Mouse (Mus musculus) layer of hippocampus, postnatal 14 days (tissue): ENCODE data around the gene Fgf15. TPM values are rescaled to one million over a fixed set of nuclear protein-coding genes. Genes with fewer than 3 reads are reported as not detected.

Experiments
- DNase-seq, 2 experiments: peaks; one replicate each; pipeline ENCODE4 v3.0.0; 2021 to 2022; ENCODE audit warnings: low spot score in 2 of 2, mixed read lengths in 1 of 2
- long read RNA-seq, 2 experiments: library from polyadenylated mRNA; stranded (forward); transcript quantifications; one replicate each; pipeline ENCODE4 v2.0.0; 2021
- total RNA-seq, 2 experiments: library from RNA; stranded (reverse); gene quantifications; 2 replicates each; pipeline ENCODE4 v1.2.3; 2021

Gene Fgf15
- total RNA-seq: not detected
- long read RNA-seq, experiment 1: 0 reads
- long read RNA-seq, experiment 2: 0 reads

DNA sequence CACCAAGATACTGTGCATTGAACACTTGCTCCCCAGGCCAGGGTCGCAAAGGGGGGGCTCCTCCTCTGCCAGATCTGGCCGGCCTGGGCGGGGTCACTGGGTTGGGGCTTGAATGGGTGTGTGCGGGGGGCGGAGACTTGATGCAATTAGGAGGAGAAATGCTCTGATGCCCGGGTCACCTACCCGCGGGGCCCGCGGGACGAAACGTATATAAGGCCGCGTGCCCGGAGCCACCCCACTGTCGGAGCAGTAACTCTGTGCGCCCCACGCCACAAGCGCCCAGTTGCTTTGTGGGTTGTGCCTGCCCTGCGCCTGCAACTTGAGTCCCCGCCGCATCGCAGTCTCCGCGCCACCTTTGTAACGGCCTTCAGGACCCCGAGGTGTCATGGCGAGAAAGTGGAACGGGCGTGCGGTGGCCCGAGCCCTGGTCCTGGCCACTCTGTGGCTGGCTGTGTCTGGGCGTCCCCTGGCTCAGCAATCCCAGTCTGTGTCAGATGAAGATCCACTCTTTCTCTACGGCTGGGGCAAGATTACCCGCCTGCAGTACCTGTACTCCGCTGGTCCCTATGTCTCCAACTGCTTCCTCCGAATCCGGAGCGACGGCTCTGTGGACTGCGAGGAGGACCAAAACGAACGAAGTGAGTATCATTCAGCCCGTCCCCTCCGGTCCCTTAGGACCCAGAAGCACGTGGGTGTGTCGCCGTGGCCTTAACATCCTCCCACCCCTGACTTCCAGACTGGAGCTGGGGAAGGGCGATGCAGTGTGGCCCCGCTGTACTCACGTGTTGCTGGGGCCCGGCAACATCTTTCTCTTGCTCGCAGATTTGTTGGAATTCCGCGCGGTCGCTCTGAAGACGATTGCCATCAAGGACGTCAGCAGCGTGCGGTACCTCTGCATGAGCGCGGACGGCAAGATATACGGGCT is at the start of gene Fgf15:
Gene Fgf15 (plus strand): TSS at position 238 of the 925 bp plus-strand sequence.
- no peak for DNase-seq

DNA sequence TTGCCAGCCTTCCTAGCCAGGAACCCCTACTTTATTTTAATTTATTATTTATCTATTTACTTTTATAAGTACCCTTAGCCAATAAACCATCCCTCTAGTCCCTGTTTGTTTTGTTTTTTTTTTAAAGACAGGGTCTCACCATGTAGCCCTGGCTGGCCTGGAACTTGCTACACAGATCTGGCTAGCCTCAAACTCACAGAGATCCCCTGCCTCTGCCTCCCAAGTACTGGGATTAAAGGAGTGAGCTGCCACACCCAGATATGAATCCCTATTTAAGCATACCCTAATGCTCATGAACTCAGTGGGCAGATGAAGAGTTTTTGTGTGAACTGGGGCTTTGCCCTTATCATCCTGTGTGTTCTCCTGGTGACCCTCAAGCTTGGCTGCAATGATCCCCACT is 49.3 kb upstream of the Fgf15 start, which contains the start of gene Fgf4:
Gene Fgf4 (plus strand): TSS at position 301 of the 400 bp plus-strand sequence.
- DNase-seq: no peak

DNA sequence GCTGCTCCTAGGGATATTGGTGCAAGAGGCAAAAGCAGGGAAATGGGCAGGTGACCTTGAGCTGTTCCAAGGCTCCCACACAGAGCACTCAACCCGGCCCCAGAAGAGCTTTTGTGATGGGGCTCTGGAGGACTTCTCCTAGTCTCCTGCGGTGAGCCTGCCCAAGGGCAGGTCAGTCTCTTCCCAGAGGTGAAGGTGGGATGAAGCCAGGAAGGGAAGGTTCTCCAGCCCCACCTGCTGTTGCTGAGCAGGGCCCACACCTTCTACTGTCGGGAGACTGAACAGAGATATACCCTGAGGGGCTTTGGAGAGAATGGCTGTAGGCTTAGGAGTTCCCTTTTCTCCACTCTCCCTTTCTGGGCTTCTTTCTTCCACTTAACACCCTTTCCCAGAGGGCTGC is 45.0 kb upstream of the Fgf15 start:
- no peak for DNase-seq

DNA sequence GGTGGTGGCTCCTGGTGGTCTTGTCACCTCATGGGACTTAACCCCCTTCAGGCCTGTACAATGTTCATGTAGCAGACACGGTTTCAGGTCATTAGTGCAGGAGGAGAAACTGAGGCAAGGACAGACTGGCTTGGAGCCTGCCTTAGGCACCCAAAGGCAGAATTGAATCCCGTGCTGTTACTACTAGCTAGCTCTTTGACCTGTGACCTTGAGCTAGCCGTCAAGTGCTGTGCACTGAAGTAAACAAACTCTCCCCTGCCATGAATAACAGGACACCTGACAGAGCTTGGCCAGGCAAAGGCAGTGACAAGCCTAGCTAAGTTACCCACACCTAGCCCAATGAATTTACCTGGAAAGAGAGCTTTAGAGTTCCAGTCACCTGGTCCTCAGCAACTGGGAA is 41.4 kb upstream of the Fgf15 start:
- no peak for DNase-seq

DNA sequence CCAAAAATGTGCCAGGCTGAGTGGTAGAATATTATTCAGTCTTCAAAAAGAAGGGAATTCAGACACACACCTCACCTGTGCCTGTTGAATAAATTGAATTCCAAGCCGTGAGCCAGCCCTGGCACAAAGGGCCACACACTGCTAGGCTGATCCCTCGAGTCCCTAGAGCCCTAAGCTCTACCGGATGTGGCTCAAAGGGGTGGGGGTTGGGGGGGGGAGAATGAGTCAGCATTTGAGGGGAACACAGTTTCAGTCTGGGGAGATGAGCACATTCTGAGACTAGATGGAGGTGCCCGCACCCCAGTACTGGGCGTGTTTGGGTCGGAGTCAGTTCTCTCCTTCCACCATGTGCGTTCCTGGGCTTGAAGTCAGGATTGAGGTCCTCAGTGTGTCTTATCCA is 39.2 kb upstream of the Fgf15 start:
- DNase-seq: no peak

DNA sequence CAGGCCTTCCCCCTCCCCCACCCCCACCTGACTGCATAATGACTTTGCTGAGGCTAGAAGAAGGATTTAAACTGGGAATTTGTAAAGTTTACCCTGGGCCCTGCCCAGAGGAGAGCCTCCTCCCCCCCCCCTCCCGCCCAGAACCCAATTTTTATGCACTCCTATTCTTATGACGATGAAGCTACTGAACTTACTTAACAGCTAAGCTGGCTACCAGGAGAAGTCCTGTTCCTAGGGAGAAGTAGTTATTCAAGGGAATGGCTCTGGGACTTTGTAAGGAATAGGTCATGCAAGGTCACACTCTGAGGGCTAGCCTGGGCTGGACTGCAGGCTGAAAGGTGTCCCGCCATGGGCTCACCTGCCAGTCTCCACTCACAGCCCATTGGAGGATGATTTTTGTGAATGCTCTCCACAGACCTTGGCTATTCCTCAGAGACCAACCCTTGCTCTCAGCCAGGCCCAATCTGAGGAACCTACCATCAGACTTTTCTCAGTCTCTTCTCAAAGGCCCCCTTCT is 38.4 kb upstream of the Fgf15 start:
- DNase-seq: no peak

DNA sequence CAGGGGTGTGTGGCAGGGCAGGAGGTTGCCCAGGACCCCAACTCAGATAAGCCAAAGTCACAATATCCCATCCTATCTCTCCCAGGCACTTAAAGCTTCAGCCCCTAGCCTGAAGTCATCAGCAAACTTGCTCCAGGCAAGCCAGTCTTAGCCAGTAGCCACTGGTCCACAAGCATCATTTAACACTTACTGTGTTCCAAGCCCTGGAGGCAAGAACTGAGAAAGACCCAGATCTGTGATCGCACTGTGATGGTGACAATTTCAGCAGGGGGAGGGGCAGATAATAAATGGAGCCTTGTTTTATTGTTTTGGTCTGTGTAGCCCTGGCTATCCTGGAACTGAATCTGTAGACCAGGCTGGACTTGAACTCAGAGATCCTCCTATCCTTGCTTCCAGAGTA is 37.6 kb upstream of the Fgf15 start:
- no peak for DNase-seq

DNA sequence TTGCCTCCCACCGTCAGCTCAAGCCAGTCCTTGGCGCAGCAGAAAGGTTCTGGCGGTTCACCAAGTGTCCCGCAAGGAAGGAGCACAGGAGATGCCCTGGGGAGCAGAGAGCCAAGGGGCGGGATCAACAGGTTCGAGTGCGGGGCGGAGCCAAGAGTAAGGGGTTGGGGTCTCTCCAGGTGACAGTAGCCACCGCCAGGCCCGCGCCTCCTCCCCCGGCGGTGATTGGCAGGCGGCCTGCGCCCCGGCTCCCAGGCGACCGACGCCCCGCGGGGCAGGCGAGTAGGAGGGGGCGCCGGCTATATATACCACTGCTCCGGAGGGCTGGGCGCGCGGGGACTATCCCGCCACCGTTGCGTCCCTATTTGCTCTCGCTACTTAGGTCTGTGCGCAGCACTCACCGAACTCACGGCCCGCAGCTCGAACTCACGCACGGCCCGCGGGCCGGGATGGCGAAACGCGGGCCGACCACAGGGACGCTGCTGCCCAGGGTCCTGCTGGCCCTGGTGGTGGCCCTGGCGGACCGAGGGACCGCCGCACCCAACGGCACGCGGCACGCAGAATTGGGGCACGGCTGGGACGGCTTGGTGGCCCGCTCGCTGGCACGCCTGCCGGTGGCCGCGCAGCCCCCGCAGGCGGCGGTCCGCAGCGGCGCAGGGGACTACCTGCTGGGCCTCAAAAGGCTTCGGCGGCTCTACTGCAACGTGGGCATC is 35.1 kb upstream of the Fgf15 start:
- DNase-seq: no peak

DNA sequence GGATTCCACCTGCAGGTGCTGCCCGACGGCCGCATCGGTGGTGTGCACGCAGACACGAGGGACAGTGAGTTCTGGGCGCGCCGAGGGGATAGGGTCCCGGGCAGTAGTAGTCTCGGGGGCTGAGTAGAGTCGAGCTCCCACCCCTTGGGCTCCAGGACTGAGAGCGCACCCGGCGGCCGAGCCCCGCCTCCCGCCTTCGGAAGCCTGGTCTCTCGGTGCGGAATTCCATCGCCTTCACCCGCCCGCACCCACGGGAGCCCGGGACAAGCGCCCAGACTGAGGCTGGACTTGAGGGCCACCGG is 34.6 kb upstream of the Fgf15 start:
- no peak for DNase-seq

DNA sequence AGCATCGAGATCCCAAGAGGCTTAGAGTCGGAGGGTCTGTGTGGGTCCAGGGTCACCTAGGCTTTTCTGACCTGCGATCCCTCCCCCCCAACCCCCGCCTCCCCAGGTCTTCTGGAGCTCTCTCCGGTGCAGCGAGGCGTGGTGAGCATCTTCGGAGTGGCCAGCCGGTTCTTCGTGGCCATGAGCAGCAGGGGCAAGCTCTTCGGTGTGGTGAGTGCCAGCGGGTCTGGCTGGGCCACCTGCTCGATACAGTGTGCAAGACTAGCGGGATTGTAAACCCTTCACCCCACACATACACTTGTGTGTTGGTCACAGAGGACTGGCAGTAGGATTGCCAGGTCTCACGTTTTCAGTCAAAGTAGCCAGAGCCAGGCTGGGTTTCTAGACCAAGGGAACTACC is 34.2 kb upstream of the Fgf15 start:
- DNase-seq: no peak

DNA sequence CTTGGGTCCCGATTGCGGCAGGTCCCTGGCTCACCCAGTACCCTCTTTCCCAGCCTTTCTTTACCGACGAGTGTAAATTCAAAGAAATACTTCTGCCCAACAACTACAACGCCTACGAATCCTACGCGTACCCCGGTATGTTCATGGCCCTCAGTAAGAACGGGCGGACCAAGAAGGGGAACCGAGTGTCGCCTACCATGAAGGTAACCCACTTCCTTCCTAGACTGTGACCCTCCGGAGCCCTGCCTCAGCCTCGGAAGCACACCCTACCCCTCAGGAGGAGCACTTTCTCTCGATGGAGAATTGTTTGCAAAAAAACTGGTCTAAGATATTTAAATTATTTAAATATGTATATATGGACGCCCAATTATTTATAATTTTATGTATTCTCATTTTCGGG is 33.6 kb upstream of the Fgf15 start:
- DNase-seq: no peak

DNA sequence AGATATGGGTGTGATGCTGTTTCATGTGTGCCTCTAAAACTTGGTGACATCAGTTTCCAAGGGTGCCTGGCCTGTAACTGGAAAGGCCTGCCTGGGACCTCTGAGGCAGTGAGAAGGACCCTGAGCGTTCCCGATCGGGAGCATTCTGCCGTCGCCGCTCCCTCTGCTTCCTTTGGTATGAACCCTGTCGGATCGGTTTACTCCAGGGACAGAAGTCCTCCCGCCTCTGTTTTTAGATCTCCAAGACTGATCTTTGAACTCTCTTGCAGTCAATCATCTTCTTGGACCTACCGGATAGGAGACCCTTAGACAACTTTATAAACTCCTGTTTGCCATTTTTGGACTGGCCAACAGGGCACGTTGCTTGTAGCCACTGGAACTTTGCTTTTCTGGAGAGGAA is 33.1 kb upstream of the Fgf15 start:
- DNase-seq: no peak

DNA sequence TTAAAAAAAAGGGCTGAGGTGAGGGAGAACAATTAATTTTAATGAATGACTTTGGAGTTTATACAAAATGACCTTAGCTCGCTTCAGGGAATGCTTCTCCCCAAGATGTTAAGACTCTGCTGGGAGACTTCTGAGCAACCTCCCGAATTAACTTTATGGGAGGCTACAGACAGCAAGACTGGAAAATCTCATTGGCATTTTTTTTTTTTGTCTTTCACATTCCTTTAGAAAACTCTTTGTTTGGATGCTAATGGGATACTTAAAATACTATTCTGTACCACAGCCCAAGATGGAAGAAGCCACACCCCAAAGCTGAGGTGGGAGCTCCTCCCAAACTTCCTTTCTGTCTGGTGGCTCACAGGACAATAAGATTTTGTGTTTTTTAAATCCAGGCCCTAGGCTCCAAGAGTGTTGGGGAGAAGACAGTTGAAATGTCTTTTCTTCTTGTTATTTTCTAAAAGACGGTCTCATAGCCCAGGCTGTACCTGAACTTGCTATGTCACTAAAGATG is 32.1 kb upstream of the Fgf15 start:
- DNase-seq: no peak

DNA sequence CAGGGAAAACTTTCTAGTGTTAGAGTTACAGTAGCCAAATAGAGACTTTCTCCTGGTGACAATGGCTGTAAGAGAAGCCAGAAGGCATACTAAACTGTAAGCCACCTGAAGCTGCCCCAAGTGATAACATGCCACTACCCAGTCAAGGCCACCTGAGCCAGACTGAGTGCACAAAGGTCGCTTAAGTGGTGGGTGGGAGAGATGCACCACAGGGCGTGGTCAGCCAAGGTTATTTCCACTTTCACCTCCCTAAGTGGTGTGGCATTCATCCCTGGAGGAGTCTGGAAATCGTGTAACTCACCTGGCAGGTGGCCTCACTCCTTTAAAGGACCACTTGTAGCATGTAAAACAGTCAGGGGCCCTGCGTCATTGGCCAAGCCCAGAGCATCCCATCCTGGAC is 29.2 kb upstream of the Fgf15 start:
- no peak for DNase-seq

DNA sequence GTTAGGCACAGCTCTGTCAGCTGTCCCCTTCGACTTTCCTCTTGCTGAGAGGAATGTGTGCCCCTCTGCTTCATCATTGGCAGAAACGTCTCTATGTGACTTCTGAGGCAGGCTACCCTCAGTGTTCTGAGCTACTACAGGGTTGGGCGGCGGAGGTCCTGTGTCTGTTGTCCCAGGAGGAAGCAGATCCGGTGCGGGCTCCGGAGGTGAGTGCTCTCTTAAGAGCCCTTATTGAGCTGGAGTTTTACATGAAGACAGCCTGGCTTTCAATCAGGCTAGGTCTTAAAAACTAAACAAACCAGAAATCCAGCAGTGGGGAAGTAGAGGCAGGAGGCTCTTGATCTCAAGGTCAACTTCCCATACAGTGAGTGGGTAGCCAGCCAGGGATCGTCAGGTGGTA is 28.7 kb upstream of the Fgf15 start:
- no peak for DNase-seq

DNA sequence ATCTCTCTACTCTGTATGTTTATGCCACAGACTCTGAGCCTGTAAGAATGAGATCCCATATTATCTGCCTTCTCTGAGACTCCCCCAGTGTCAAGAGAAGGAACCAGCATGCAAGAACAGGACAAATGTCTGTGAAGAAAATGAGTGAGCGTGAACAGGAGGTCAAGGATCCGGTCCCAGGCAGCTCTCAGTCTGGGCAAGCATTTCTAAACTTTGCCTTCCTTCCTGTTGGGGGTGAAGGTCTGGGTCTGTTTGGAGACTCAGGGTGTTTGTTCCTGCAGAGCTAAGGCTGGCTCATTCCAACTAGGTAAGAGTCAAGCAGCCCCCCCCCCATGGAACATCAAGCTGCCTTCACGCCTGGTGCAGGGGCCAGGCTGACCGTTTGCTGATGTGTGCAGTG is 23.9 kb upstream of the Fgf15 start:
- DNase-seq: no peak

DNA sequence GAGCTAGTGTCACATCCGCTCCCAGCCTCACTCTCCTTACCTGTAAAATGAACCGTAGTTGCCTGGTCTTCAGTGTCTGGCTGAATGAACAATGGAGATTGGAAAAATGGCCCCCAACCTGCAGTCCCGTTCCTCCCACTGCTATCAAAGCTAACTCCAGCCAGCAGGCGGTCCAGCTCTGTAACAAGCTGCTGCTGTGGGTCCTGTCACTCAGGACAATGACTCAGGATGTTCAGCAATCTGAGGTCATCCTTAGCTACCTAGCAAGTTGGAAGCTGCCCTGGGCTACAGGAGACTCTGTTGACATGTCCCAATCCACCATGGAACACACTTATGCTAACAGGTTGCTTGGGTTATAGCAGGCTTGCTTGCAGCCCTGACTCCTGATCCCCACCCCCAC is 23.2 kb upstream of the Fgf15 start:
- DNase-seq: no peak

DNA sequence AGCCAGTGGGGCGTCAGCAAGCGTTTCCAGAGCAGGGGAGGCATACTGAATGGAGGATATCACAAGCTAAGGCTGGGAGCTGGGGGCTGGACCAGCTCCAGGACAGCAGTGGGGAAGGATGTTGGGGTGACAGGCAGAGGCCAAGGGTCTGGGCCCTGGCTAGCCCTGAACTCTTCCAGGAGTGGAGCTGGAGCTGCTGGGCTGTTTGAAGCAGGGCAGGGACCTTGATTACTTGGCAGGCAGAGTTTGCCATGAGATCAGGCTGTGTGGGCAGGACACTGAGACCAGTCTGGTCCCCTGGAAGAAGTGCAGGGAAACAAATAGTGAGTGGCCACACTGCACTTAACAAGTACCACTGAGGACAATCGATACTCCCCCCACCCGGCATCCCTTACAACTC is 22.1 kb upstream of the Fgf15 start:
- DNase-seq: no peak

DNA sequence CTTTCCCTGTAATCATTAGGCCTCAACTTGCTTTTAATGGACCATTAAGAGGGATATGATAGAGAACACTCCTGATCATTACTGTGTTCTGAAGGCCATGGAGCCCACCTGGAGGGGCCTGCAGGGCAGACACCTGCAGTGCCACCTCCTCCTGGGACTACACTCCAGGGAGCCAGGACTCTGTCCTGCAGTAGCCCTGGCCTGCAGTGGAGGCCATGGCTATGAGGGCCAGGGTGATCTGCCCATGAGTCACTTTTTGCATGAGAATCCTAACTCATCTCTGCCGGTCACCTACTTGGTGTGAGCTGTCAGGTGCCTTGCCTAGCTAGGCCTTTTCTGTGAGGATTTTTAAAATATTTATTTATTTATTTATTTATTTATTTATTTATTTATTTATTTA is 17.9 kb upstream of the Fgf15 start:
- no peak for DNase-seq

DNA sequence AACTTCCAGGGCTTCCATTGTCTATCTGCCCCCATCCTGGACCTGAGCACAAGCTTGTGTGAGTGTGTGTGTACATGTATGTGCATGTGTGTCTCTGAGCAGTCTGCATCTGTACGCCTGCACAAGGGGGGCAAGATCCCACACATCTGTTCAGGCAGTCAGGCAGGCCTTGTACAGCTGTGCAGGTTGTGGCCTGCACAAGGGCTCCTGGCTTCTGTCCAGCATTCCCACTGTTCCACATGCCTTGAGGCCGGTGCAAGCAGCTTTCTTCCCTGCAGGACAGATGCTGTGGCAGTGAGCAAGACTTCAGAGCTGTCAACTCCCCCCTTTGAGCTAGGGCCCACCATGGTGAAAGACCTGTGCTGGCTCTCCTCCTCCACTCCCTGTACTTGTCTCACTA is 13.2 kb upstream of the Fgf15 start:
- DNase-seq: no peak

DNA sequence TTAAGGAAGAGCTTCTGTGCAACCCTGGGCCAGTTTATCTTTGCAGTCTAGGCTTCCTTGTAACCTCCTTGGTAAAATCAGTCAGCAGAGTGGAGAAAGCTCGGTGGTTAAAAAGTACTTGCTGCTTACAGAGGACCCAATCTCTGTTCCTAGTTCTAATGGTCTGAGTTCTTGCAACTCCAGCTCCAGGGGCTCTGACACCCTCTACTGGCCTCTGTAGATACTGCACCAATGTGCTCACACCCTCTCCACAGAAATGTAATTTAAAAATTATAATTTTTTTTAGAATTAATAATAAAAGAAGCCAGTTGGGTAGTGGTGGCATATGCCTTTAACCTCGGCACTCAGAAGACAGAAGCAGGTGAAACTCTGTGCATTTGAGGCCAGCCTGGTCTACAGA is 8.7 kb upstream of the Fgf15 start:
- no peak for DNase-seq

DNA sequence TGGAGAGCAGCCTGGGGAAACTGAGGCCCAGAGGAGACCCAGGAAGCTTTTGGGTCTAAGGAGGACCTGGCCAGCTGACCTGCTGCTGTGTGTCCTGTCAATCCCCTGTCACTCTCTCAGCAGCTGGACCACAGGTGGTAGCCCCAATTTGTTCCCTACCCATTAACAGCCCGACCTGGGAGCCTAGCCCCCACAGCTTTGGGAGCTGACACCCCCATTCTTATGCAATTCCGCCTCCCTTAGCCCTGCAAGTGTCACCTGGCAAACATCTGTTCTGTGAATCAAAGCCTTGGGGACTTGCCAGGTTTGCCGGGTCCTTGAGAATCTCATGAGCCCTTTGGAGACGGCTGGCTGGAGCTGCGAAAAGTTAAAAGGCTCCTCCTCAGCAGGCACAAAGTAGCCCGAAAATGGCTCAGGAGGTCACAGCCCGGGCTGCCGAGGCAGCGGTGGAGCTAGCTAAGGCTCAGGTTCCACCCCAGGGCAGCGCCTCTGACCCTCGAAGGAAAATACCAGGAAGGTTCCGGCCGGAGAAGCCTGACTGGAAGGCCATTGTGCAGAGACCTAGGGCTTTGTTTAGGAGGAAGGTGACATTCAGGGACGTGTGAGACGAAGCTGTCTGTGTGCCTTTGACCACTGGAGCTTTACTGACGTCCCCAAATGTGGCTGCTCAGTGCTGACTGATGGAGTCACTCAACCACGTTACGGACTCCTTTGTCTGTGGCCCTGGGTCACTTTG is 7.6 kb upstream of the Fgf15 start:
- no peak for DNase-seq
